Mouse (Mus musculus) ES-E14 (cell line): ENCODE data around the gene Atp6v0b. TPM values are rescaled to one million over a fixed set of nuclear protein-coding genes. Genes with fewer than 3 reads are reported as not detected.

ENCODE experiments used
- DNase-seq: peaks from one replicate; pipeline ENCODE4 v3.0.0-alpha.2; 2013; ENCODE audit warnings: low read depth, low spot score
- H3K27ac ChIP-seq: 2 replicates; pipeline ENCODE4 v1.5.1; 2012; ENCODE audit warnings: low read depth, mild to moderate bottlenecking, low read length, moderate library complexity, mixed read lengths; ENCODE audit not compliant: poor library complexity, insufficient read depth, severe bottlenecking
- H3K36me3 ChIP-seq: 2 replicates; pipeline ENCODE4 v1.6.1; 2012; ENCODE audit warnings: mild to moderate bottlenecking, low read length, moderate library complexity, mixed read lengths; ENCODE audit not compliant: control insufficient read depth, poor library complexity, insufficient read depth, severe bottlenecking
- H3K4me1 ChIP-seq, 2 experiments: fragments of 150-350 bp in 1 of 2; sonication (generic) in 1 of 2; 2 replicates each; pipeline ENCODE4 v1.6.1; 2012; ENCODE audit warnings: low read length in 2 of 2, mild to moderate bottlenecking in 1 of 2, mixed read lengths in 1 of 2; ENCODE audit not compliant: control insufficient read depth in 2 of 2, insufficient read depth in 2 of 2, poor library complexity in 1 of 2
- H3K4me3 ChIP-seq, 2 experiments: fragments of 150-350 bp in 1 of 2; sonication (generic) in 1 of 2; 2 replicates each; pipeline ENCODE4 v1.5.1; 2012; ENCODE audit warnings: low read length in 2 of 2, low read depth in 1 of 2, mild to moderate bottlenecking in 1 of 2, mixed read lengths in 1 of 2; ENCODE audit not compliant: insufficient read depth in 1 of 2, poor library complexity in 1 of 2, severe bottlenecking in 1 of 2
- H3K9ac ChIP-seq: 2 replicates; pipeline ENCODE4 v1.6.1; 2012; ENCODE audit warnings: low read depth, mild to moderate bottlenecking, low read length, mixed read lengths; ENCODE audit not compliant: poor library complexity, insufficient read depth, severe bottlenecking
- H3K9me3 ChIP-seq: fragments of 150-350 bp; sonication (generic); 2 replicates; pipeline ENCODE4 v1.6.1; 2012; ENCODE audit warnings: low read depth, mild to moderate bottlenecking, low read length; ENCODE audit not compliant: control insufficient read depth, insufficient read depth
- CHD2 ChIP-seq: IDR thresholded peaks from 2 replicates; pipeline ENCODE4 v1.6.1; 2014; ENCODE audit warnings: mild to moderate bottlenecking, low read depth, low read length, inconsistent platforms
- HCFC1 ChIP-seq: IDR thresholded peaks from 2 replicates; pipeline ENCODE4 v1.6.1; 2012; ENCODE audit warnings: low read length, inconsistent platforms, borderline replicate concordance; ENCODE audit not compliant: insufficient read depth
- MAFK ChIP-seq: IDR thresholded peaks from 2 replicates; pipeline ENCODE4 v1.6.1; 2014; ENCODE audit warnings: mild to moderate bottlenecking, low read depth, low read length, inconsistent platforms; ENCODE audit not compliant: insufficient read depth
- ZC3H11A ChIP-seq: IDR thresholded peaks from 2 replicates; pipeline ENCODE4 v1.6.1; 2012; ENCODE audit warnings: low read depth, mild to moderate bottlenecking, inconsistent platforms, low read length, borderline replicate concordance
- ZNF384 ChIP-seq: IDR thresholded peaks from 2 replicates; pipeline ENCODE4 v1.6.1; 2012; ENCODE audit warnings: low read depth, low read length, inconsistent platforms
- in situ Hi-C, 2 experiments: fragments of 600-800 bp; cut with MboI; formaldehyde crosslinking; loops; one replicate each; pipeline ENCODE4 v1.15.1; 2025; ENCODE audit warnings: low sequenced_read_pairs in 2 of 2, inconsistent platforms in 1 of 2; ENCODE audit not compliant: unreplicated experiment in 2 of 2
- total RNA-seq: library from RNA; depleted of rRNA; stranded (reverse); fragments of 300-350 nt; gene quantifications from 2 replicates; pipeline ENCODE4 v1.2.3, GENCODE M21; 2012; rRNA removed

Atp6v0b gene
- 267 and 398 TPM in 2 replicates for total RNA-seq

DNA sequence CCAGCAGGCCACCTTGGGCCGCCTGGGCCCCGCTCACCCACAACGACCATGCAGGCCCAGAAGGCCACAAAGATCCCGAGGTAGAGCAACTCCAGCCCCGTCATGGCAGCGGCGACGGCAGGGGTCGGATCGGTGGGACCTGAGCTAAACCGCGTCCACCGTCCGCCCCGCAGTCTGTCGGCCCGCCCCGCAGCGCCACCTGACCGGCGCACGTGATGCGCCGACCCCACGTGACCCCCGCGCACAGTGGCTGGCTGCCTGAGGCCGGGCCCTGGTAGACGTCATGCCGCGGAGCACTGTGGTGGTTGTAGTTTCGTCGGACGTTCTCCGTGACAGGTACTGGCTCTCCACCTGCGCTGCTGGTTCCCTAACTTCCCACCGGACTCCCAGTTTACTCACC lies at the start of gene Atp6v0b:
TSS of gene Atp6v0b (minus strand) at position 201 of the 400 bp plus-strand sequence.
- H3K9me3 ChIP-seq = no peaks in the 10 kb centered on the region
- TF ChIP-seq HCFC1 = peak; percentile 95
- no peak for TF ChIP-seq ZC3H11A
- in situ Hi-C loops = no loop called here
- peak within 1 kb of the TSS; percentile 83 for H3K9ac ChIP-seq
- peaks cover 2 to 12% of the 10 kb centered on the region in 2 experiments; a peak in 2 of 4 replicates for H3K4me1 ChIP-seq
- peak; percentile 84 for DNase-seq
- peaks cover 32% of the 10 kb centered on the region for H3K36me3 ChIP-seq
- H3K27ac ChIP-seq = no peak within 1 kb of the TSS
- H3K4me3 ChIP-seq = peak within 1 kb of the TSS; percentile 79 to 80

GRCm38 (mm10) chr4:117934081-117934480 lies 46.9 kb upstream of the Atp6v0b start:
- Histone ChIP-seq H3K36me3 (peaks cover 17% of the 10 kb centered on the region; the same call in 1 of the 2 replicates), H3K4me3 (no peak overlapping the region), H3K4me1 (peaks cover 0 to 2% of the 10 kb centered on the region in 2 experiments; a peak in 1 of 4 replicates), H3K27ac (no peak overlapping the region), H3K9ac (no peak overlapping the region), H3K9me3 (no peaks in the 10 kb centered on the region)
- TF ChIP-seq HCFC1 = no peak
- no peak for TF ChIP-seq ZC3H11A
- TF ChIP-seq CHD2 = no peak
- no peak for TF ChIP-seq ZNF384
- no peak for TF ChIP-seq MAFK
- in situ Hi-C loops = no loop called here
- DNase-seq = no peak

GRCm38 (mm10) chr4:117933248-117933647 lies 46.1 kb upstream of the Atp6v0b start:
- TF ChIP-seq ZC3H11A (no peak), MAFK (no peak), HCFC1 (no peak), ZNF384 (no peak), CHD2 (no peak)
- Histone ChIP-seq H3K9me3 (no peaks in the 10 kb centered on the region), H3K27ac (no peak overlapping the region), H3K4me3 (no peak overlapping the region), H3K9ac (no peak overlapping the region), H3K4me1 (peaks cover 0 to 2% of the 10 kb centered on the region in 2 experiments; a peak in 1 of 4 replicates), H3K36me3 (peaks cover 15% of the 10 kb centered on the region; the same call in 1 of the 2 replicates)
- in situ Hi-C loops = no loop called here
- DNase-seq = no peak

DNA sequence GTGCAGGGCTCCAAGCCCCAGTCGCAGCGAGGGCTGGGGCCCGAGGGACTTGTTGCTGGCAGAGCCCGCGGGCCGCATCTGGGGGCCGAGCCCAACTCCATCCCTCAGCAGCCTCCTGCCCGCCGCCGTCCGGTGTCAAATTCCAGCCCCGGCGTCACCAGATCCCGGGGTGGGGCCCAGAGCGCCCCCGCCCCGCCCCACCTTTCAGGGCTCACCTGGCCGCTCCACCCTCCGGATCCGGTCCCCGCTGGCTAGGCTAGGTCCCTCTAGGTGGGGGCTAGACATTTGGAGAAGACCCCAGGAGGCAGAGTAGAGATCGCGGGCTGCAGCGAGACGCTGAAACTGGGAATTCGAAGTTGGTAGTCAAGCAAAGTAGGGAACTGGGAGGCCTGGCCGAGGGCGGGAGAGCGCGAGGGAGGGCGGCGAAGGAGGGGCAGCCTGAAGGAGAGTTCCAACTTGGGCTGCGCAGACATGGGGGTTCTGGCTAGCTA lies 42.3 kb upstream of the Atp6v0b start, which contains the start of gene Artn:
TSS of gene Artn (minus strand) at position 373 of the 491 bp plus-strand sequence.
- Histone ChIP-seq H3K9ac (peak within 1 kb of the TSS; percentile 78), H3K36me3 (peaks cover 9% of the 10 kb centered on the region; the same call in 1 of the 2 replicates), H3K9me3 (no peaks in the 10 kb centered on the region), H3K27ac (no peak within 1 kb of the TSS; the same call in 1 of the 2 replicates), H3K4me3 (peak within 1 kb of the TSS; percentile 72 to 75), H3K4me1 (peaks cover 0 to 2% of the 10 kb centered on the region in 2 experiments; a peak in 1 of 4 replicates)
- DNase-seq = no peak
- in situ Hi-C loops = no loop called here
- TF ChIP-seq ZNF384 (no peak), ZC3H11A (no peak), MAFK (no peak), HCFC1 (no peak), CHD2 (no peak)
